Mouse (Mus musculus) heart, adult 2 months (tissue): ENCODE measurements at regions not wholly inside any gene's neighbourhood (a gene's known extent, or its start where the extent isn't known, plus 50 kb on each side); places are given as distances from the start of the nearest gene placed in this dataset.

Experiments used
- CTCF ChIP-seq: fragments of 200-600 bp; IDR thresholded peaks from 2 replicates; pipeline ENCODE4 v1.8.1; 2022; ENCODE audit warnings: antibody characterized with exemption, mild to moderate bottlenecking, moderate library complexity
- POLR2A ChIP-seq: fragments of 200-500 bp; IDR thresholded peaks from 2 replicates; pipeline ENCODE4 v1.6.1; 2011; ENCODE audit warnings: mild to moderate bottlenecking, low read depth, low read length, control low read depth; ENCODE audit not compliant: insufficient read depth

DNA sequence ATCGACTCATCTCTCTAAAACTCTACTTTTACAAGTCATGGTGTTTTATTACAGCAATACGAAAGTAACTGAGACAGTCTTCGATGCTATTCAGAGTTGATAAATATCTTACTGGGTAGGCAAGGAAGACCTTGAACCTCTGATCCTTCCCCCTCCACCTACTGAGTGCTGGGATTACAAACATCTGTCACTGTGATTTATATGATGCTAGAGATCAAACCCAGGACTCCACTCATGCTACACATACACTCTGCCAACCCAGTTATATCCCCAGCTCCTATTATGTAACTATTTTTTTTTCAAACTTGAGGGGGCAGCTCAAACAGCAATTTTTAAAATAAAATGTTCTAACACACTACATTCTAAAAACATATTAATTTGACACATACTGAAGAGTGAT lies 62.6 kb upstream of the Akap13 start:
- TF ChIP-seq CTCF (no peak), POLR2A (no peak)
